Mouse (Mus musculus) lung, postnatal 0 days (tissue): Measurements from ENCODE around the gene Pgrmc1. TPM values are rescaled to one million over a fixed set of nuclear protein-coding genes. Genes with fewer than 3 reads are reported as not detected.
A peak's percentile ranks its signal among the peaks of the same experiment; 100 is the strongest.

ENCODE experiments used
- ATAC-seq: fragments of 200-750 bp; cut with Nextera tagmentation; 2 replicates; pipeline ENCODE4 v1.8.0; 2017; ENCODE audit warnings: moderate library complexity
- DNase-seq: peaks from one replicate; pipeline ENCODE4 v3.0.0-alpha.2; 2016; ENCODE audit warnings: low spot score
- H3K27ac ChIP-seq: fragments of 300-500 bp; sonication (generic); 2 replicates; pipeline ENCODE4 v1.5.1; 2014; ENCODE audit warnings: antibody characterized with exemption, mild to moderate bottlenecking, low read length, mixed read lengths
- H3K27me3 ChIP-seq: fragments of 300-500 bp; sonication (generic); replicated peaks from 2 replicates; pipeline ENCODE4 v1.6.1; 2014; ENCODE audit warnings: low read length, mixed read lengths; ENCODE audit not compliant: insufficient read depth
- H3K36me3 ChIP-seq: fragments of 300-500 bp; sonication (generic); 2 replicates; pipeline ENCODE4 v1.6.1; 2014; ENCODE audit warnings: low read length, mixed read lengths; ENCODE audit not compliant: insufficient read depth
- H3K4me1 ChIP-seq: fragments of 300-500 bp; sonication (generic); 2 replicates; pipeline ENCODE4 v1.6.1; 2014; ENCODE audit warnings: antibody characterized with exemption, low read depth, low read length, mixed read lengths; ENCODE audit not compliant: insufficient read depth
- H3K4me2 ChIP-seq: fragments of 300-500 bp; sonication (generic); replicated peaks from 2 replicates; pipeline ENCODE4 v1.6.1; 2014; ENCODE audit warnings: low read depth, mild to moderate bottlenecking, low read length, moderate library complexity, mixed read lengths
- H3K4me3 ChIP-seq: fragments of 300-500 bp; sonication (generic); 2 replicates; pipeline ENCODE4 v1.5.1; 2014; ENCODE audit warnings: low read depth, low read length
- H3K9ac ChIP-seq: fragments of 300-500 bp; sonication (generic); replicated peaks from 2 replicates; pipeline ENCODE4 v1.6.1; 2014; ENCODE audit warnings: low read depth, mild to moderate bottlenecking
- H3K9me3 ChIP-seq: fragments of 300-500 bp; sonication (generic); 2 replicates; pipeline ENCODE4 v1.6.1; 2016; ENCODE audit warnings: low read length, mixed read lengths
- CTCF ChIP-seq: IDR thresholded peaks from 2 replicates; pipeline ENCODE4 v1.5.1; 2016; ENCODE audit warnings: antibody characterized with exemption, mild to moderate bottlenecking
- EP300 ChIP-seq: IDR thresholded peaks from 2 replicates; pipeline ENCODE4 v1.6.1; 2016; ENCODE audit warnings: antibody characterized with exemption, mild to moderate bottlenecking, control low read depth
- WGBS: fragments of 180-500 bp; shearing (Covaris S2); extraction: QIAGEN DNeasy Blood & Tissue Kit; methylation state at CpG from one replicate; pipeline ENCODE4 v1.1.7; 2014; 5-methylcytosine and 5-hydroxymethylcytosine counted together
- polyA plus RNA-seq: library from polyadenylated mRNA; unstranded; fragments of >200 nt; fragmentation: Nextera tagmentation; extraction: Ambion mirVana; gene quantifications from 2 replicates; pipeline ENCODE4 v1.2.1, GENCODE M21; 2015

The Pgrmc1 gene
- polyA plus RNA-seq, 1 experiment from 2014 or later = 285 TPM

DNA sequence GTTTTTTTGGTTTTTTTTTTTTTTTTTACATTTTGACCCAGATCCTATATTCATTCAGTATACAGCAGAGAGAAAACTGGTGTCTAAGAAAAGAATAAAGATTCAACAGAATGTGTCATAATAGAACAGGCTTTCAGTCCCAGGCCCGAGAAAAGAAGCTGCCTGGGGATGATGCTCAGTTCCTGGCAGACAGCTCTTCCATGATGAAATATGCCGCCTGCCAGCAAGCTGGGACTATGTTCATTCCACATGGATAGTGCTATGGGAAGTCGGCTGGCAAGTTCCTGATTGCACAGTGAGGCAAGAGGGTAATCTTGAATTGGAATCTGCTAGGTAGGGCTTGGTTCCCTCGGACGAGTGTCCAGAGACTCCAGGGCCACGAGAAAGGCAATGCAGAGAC is 42.0 kb downstream of the Pgrmc1 start:
- TF ChIP-seq EP300 (no peak), CTCF (no peak)
- 73% methylated on average over 6 of the region's 6 CpGs for WGBS
- H3K4me2 ChIP-seq = no peak overlapping the region
- H3K4me3 ChIP-seq = no peak overlapping the region
- no peaks in the 10 kb centered on the region for H3K9me3 ChIP-seq
- no peaks in the 10 kb centered on the region for H3K4me1 ChIP-seq
- DNase-seq (peak; percentile 4), ATAC-seq (no peak)
- H3K27me3 ChIP-seq = no peaks in the 10 kb centered on the region
- H3K36me3 ChIP-seq = no peaks in the 10 kb centered on the region
- H3K9ac ChIP-seq = no peak overlapping the region
- H3K27ac ChIP-seq = no peak overlapping the region

DNA sequence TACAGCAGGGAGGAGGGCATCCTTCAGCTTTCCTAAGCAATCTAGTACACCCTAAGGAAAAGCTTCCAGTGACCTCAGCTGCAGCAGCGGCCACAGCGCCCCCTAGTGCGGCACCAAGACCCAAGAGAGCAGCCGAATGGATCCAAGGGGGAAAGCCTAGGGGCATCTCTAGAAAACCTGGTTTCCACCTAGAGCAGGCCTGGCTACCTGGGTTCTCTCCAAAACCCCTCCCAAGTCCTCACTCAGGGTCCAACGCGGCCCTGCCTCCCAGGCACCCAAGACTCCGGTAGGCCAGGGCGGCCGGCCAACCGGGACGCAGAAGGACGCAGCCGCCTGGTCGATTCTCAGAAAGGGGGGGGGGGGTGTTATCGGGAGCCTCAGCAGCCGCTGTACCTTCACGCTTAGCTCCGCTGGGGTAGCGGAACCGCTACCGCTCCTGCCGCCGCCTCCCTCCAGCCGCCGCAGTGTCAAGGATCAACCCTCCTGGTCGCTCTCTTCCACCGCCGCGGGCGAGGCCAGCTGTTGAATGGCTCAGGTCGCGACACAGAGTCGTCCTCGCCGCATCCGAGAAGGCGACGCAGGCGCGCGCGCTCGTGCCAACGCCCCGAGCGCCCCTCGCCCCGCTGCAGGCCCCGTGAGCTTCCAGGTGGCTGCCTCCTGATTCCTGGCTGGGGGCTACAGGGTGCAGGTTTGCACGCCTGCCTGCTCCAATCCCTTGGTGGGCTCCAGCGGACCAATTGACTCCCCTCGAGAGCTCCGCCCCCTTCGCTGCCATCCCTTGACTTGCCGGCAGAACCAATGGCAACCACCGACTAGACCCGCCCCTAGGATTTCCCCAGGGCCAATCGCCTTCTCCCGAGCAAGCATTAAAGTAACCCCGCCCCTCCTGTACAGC is 46.9 kb downstream of the Pgrmc1 start, which contains the start of gene Akap17b:
Gene Akap17b (minus strand): TSS at position 739 of the 895 bp plus-strand sequence.
- WGBS = 22% methylated on average over 21 of the region's 60 CpGs
- H3K9me3 ChIP-seq = no peaks in the 10 kb centered on the region
- peak; percentile 94 for DNase-seq
- peak within 1 kb of the TSS; percentile 41; the same call in 1 of the 2 replicates for H3K9ac ChIP-seq
- H3K4me3 ChIP-seq = peak within 1 kb of the TSS; percentile 56
- no peaks in the 10 kb centered on the region for H3K4me1 ChIP-seq
- no peak for TF ChIP-seq EP300
- TF ChIP-seq CTCF = peak; percentile 75
- no peaks in the 10 kb centered on the region for H3K27me3 ChIP-seq
- H3K27ac ChIP-seq = 0 out of 2 replicates have a peak within 1 kb of the TSS, but pooled peaks have one; percentile 26
- ATAC-seq = peak; percentile 98
- H3K4me2 ChIP-seq = peak within 1 kb of the TSS; percentile 56
- no peaks in the 10 kb centered on the region for H3K36me3 ChIP-seq

Other genes starting within 250 kb of the Pgrmc1 start
- not detected in 2 replicates for gene Gm6268, start 196.9 kb upstream of the Pgrmc1 start, polyA plus RNA-seq
- gene Gm14569, start 106.4 kb upstream of the Pgrmc1 start, polyA plus RNA-seq = not detected in 2 replicates
- gene Akap17b, start 47.2 kb downstream of the Pgrmc1 start, polyA plus RNA-seq = 1.6 and 1.7 TPM in 2 replicates
- 2.1 and 2.6 TPM in 2 replicates for gene Slc25a43, start 145.5 kb downstream of the Pgrmc1 start, polyA plus RNA-seq
- 576 and 678 TPM in 2 replicates for gene Slc25a5, start 197.4 kb downstream of the Pgrmc1 start, polyA plus RNA-seq